Mouse (Mus musculus): ENCODE measurements around the gene Hnrnpa1.
"Not testable (repeated sequence)": the region's sequence is repeated elsewhere in the genome, so short reads cannot be mapped to it uniquely, and the experiment has no call there.

Hnrnpa1 gene

DNA sequence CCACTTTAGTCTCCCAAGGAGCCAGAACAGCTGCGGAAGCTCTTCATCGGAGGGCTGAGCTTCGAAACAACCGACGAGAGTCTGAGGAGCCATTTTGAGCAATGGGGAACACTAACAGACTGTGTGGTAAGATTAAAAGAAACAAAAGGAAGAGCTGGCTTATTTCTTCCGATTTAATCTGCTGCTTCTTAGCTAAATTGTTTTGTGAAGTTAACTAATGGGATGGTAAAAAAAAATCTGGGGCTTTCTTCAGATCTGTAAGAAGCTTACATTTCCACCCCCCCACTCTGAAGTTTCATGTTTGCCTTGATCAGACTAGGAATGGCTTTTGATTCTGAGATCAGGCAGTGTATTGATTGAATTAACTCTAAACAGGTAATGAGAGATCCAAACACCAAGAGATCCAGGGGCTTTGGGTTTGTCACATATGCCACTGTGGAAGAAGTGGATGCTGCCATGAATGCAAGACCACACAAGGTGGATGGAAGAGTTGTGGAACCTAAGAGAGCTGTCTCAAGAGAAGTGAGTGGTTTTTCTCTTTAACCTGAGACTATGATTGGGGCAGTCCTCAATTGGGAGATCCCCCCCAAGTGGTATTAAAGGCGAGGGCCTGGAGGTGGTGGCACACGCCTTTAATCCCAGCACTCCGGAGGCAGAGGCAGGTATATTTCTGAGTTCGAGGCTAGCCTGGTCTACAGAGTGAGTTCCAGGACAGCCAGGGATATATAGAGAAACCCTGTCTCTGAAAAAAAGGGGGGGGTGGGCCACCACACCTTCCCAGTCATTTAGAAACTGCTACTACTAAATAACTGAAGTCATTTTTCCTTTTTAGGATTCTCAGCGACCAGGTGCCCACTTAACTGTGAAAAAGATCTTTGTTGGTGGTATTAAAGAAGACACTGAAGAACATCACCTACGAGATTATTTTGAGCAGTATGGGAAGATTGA is 1.1 kb downstream of the Hnrnpa1 start:
- DNase-seq (ENCODE audit: low read depth, low spot score): not testable (repeated sequence)

GRCm38 (mm10) chr15:103242885-103243284 is 2.7 kb downstream of the Hnrnpa1 start:
- no peak for DNase-seq (ENCODE audit: low read depth, low spot score)

GRCm38 (mm10) chr15:103245616-103246015 is 5.4 kb downstream of the Hnrnpa1 start:
- DNase-seq (ENCODE audit: low read depth, low spot score): no peak

- DNase-seq (ENCODE audit: low read depth, low spot score): no peak
Observed at GRCm38 (mm10) chr15:103247078-103247781, 7.0 kb downstream of the Hnrnpa1 start.

DNA sequence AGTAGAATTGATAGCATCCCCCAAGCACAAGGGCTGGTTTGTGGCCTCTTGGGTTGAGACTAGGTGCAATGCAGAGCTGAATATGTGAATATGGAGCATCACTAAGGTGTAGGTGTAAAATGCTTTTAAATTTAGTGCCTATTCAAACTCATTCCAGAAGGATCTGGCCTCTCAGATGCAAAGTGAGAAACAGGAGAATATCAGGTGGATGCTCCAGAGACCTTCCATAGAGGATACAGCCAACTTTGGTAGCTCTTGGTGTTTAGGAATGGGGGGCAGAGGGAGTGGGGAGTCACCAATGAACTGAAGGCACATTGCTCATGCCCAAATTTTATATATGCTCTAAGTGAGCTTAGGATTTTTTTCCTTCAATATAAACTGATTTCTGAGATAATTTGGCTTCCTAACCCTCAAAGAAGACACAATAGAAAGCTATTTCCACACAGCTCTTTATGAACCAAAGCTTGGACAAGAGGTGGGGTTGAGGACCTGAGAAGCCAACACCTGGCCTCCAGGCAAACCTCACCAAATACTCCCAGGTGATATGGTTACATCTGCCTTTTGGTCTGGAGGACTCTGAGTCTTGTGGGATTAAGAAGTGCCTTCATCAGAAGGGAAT is 7.7 kb downstream of the Hnrnpa1 start:
- no peak for DNase-seq (ENCODE audit: low read depth, low spot score)

GRCm38 (mm10) chr15:103248401-103249313 is 8.4 kb downstream of the Hnrnpa1 start:
- DNase-seq (ENCODE audit: low read depth, low spot score): no peak

DNA sequence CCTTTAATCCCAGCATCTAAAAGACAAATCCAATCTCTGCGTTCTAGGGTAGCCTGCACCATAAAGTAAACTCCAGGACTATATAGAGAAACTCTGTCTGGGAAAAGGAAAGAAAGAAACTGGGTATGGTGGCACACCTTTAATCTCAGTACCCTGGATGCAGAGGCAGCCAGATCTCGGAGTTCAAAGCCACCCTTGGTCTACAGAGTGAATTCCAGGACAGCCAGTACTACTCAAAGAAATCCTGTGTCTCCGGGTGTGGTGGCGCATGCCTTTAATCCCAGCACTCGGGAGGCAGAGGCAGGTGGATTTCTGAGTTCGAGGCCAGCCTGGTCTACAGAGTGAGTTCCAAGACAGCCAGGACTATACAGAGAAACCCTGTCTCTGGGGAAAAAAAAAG is 9.3 kb downstream of the Hnrnpa1 start:
- not testable (repeated sequence) for DNase-seq (ENCODE audit: low read depth, low spot score)

DNA sequence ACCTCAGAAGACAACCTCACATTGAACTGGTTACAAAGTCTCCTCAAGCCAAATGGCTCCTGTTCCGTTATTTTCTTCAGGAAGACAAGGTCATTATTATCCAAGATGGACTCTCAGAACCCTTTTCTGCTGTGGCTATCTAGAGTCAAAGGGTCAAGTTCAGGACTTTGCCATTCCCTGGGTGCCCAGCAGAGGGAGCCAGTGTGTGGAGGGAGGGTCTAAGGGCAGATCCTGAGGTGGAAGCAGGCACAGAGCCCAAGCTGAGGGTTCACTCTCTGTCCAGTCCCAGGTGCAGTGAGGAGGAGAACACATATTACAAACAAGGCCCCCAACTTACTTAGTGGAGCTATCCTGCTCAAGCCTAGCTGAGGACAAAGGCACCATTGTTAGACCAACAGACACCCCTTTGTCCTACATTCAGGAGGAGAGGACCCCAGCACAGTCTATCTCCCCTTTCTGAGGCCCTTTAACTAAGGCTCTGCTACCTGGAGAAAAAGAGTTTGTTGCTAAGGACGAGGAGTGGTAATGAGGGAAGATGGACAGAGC is 10.0 kb downstream of the Hnrnpa1 start:
- DNase-seq (ENCODE audit: low read depth, low spot score): no peak

DNA sequence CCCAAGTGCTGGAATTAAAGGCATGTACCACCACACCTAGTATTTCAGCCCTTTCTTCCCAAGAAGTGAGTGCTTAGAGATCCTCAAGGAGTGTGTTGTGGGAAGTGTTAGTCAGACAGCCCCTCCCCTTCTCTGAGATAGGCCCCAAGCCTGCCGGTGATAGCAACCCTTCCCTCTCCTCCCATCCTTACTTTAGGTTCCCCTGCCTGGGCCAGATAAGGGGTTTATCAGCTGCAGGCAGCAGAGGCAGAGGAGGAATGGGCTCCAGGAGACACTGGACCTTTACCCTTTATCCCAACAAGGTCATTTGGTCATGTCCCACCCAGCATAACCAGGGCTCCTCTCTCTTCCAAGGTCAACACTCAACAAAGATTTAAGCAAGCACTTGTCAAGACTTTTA is 11.4 kb downstream of the Hnrnpa1 start:
- peak; percentile 79 for DNase-seq (ENCODE audit: low read depth, low spot score)

GRCm38 (mm10) chr15:103252660-103253059 is 12.4 kb downstream of the Hnrnpa1 start:
- no peak for DNase-seq (ENCODE audit: low read depth, low spot score)

- DNase-seq (ENCODE audit: low read depth, low spot score): no peak
Observed at GRCm38 (mm10) chr15:103253352-103253751, 13.1 kb downstream of the Hnrnpa1 start.

- no peak for DNase-seq (ENCODE audit: low read depth, low spot score)
Observed at GRCm38 (mm10) chr15:103255169-103255568, 14.9 kb downstream of the Hnrnpa1 start.

- no peak for DNase-seq (ENCODE audit: low read depth, low spot score)
Observed at GRCm38 (mm10) chr15:103256210-103256986, 16.2 kb downstream of the Hnrnpa1 start.

DNA sequence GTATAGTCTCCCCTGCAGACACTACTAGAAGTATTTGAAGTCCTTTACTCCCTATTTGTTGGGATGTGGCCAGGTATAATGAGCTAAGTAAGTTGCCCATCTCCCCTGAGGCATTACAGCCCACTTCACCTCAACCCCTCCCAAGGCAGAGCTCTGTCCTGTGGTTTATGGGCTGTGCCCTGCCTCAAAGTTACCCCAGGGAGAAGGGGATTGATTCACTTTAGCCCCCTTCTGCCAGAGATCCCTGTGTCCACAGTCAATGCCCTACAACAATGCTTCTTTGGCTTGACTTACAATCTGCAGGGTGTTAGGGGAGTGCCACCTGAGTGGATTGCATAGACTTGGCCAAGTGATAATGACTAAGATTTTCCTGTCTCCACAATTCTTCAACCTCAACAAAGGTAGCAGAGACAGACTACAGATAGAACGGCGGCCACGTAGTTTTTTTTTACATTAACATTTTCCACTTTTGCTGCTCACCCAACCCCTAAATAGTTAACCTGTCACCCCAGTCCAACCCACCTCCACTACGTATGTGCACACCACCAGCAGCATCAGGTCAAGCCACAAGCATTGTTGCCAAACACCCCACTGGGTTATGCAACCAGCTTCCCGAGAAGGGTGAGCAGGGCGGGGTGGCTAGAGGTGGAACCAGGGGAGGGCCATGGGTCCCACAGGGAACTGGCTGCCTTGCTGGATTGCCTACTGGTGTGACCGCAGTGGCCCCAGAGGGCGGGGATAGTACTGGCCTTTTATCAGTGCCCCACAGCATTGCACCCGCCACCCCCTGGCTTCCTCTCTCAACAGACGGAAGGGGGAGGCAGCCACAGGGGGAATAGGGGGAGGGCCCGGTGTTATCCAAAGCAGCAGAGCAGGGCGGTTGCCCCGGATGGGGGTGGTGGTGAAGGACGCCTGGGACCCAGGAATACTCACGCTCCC is 17.8 kb downstream of the Hnrnpa1 start, which contains the start of gene Nfe2:
Gene Nfe2, minus strand, starts transcription at position 614 of the 939 bp plus-strand sequence.
- peak; percentile 91 for DNase-seq (ENCODE audit: low read depth, low spot score)

- no peak for DNase-seq (ENCODE audit: low read depth, low spot score)
Observed at GRCm38 (mm10) chr15:103259162-103259561, 18.9 kb downstream of the Hnrnpa1 start.

DNA sequence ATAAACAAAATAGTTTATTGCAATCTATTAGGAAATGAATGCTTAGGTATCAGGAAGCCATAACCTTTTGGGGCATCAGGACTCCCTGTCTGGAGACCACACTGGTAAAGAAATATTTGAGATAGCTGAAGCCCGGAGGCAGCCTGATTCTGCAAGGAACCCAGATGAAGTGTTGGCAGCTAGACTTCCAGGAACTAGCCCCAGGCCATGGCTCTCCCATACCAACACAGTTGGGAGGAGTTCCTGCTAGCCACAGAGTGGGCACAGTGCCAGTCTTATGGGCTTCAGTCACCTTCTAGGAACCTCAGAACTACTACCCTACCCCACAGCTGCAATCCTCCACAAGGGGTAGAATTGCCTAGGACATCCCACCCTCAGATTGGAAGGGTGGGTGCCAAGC is 19.8 kb downstream of the Hnrnpa1 start:
- no peak for DNase-seq (ENCODE audit: low read depth, low spot score)

GRCm38 (mm10) chr15:103264794-103265193 is 24.6 kb downstream of the Hnrnpa1 start:
- DNase-seq (ENCODE audit: low read depth, low spot score): no peak

- DNase-seq (ENCODE audit: low read depth, low spot score): no peak
Observed at GRCm38 (mm10) chr15:103268903-103269302, 28.7 kb downstream of the Hnrnpa1 start.
